Mouse (Mus musculus): ENCODE measurements around the gene Pwp2. TPM values are rescaled to one million over a fixed set of nuclear protein-coding genes. Genes with fewer than 3 reads are reported as not detected.

Gene Pwp2
- polyA plus RNA-seq, 1 experiment: 32.4 TPM

- no peaks in the 10 kb centered on the region for H3K79me2 ChIP-seq (ENCODE audit: control insufficient read depth, insufficient read depth)
- H3ac ChIP-seq (ENCODE audit: control insufficient read depth, insufficient read length, low read depth): no peak overlapping the region
- H3K36me3 ChIP-seq (ENCODE audit: control insufficient read depth, insufficient read depth): no peaks in the 10 kb centered on the region
- no peaks in the 10 kb centered on the region for H3K27me3 ChIP-seq (ENCODE audit: control insufficient read depth, insufficient read depth, insufficient read length)
- no peak for TF ChIP-seq CEBPB (IDR thresholded peaks at IDR 0.05; ENCODE audit: low read depth)
- no peak for TF ChIP-seq MYOD1 (IDR thresholded peaks at IDR 0.05; ENCODE audit: control insufficient read depth, insufficient read length, low read depth)
- TF ChIP-seq MYOG (IDR thresholded peaks at IDR 0.05; ENCODE audit: control insufficient read depth, extremely low read depth, insufficient read length): no peak
- TF ChIP-seq FOSL1 (IDR thresholded peaks at IDR 0.05; ENCODE audit: insufficient read depth, low read length, poor library complexity, severe bottlenecking): no peak
- no peak for TF ChIP-seq USF1 (IDR thresholded peaks at IDR 0.05; ENCODE audit: low read depth)
- TF ChIP-seq CTCF (IDR thresholded peaks at IDR 0.05; ENCODE audit: control insufficient read depth, insufficient read depth, insufficient read length): no peak
- no peak for TF ChIP-seq MAX (IDR thresholded peaks at IDR 0.05)
- H3K79me3 ChIP-seq (ENCODE audit: low read depth): no peaks in the 10 kb centered on the region
- H3K4me3 ChIP-seq (ENCODE audit: insufficient read depth, poor library complexity, severe bottlenecking): no peak overlapping the region
Observed at GRCm38 (mm10) chr10:78138812-78139523, 46.0 kb downstream of the Pwp2 start.

- H3K4me3 ChIP-seq (ENCODE audit: insufficient read depth, poor library complexity, severe bottlenecking): no peak overlapping the region
- H3K79me2 ChIP-seq (ENCODE audit: control insufficient read depth, insufficient read depth): no peaks in the 10 kb centered on the region
- H3K27me3 ChIP-seq (ENCODE audit: control insufficient read depth, insufficient read depth, insufficient read length): no peaks in the 10 kb centered on the region
- H3K36me3 ChIP-seq (ENCODE audit: control insufficient read depth, insufficient read depth): no peaks in the 10 kb centered on the region
- no peaks in the 10 kb centered on the region for H3K79me3 ChIP-seq (ENCODE audit: low read depth)
- TF ChIP-seq CTCF (IDR thresholded peaks at IDR 0.05; ENCODE audit: control insufficient read depth, insufficient read depth, insufficient read length) (no peak), MYOD1 (IDR thresholded peaks at IDR 0.05; ENCODE audit: control insufficient read depth, insufficient read length, low read depth) (no peak), MYOG (IDR thresholded peaks at IDR 0.05; ENCODE audit: control insufficient read depth, extremely low read depth, insufficient read length) (no peak), MAX (IDR thresholded peaks at IDR 0.05) (no peak), USF1 (IDR thresholded peaks at IDR 0.05; ENCODE audit: low read depth) (no peak), FOSL1 (IDR thresholded peaks at IDR 0.05; ENCODE audit: insufficient read depth, low read length, poor library complexity, severe bottlenecking) (no peak), CEBPB (IDR thresholded peaks at IDR 0.05; ENCODE audit: low read depth) (no peak)
- H3ac ChIP-seq (ENCODE audit: control insufficient read depth, insufficient read length, low read depth): no peak overlapping the region
Observed at GRCm38 (mm10) chr10:78137191-78137590, 47.8 kb downstream of the Pwp2 start.

- Histone ChIP-seq H3K4me3 (ENCODE audit: insufficient read depth, poor library complexity, severe bottlenecking) (no peak overlapping the region), H3K79me3 (ENCODE audit: low read depth) (no peaks in the 10 kb centered on the region), H3K27me3 (ENCODE audit: control insufficient read depth, insufficient read depth, insufficient read length) (no peaks in the 10 kb centered on the region), H3K36me3 (ENCODE audit: control insufficient read depth, insufficient read depth) (no peaks in the 10 kb centered on the region), H3ac (ENCODE audit: control insufficient read depth, insufficient read length, low read depth) (no peak overlapping the region), H3K79me2 (ENCODE audit: control insufficient read depth, insufficient read depth) (no peaks in the 10 kb centered on the region)
- no peak for TF ChIP-seq FOSL1 (IDR thresholded peaks at IDR 0.05; ENCODE audit: insufficient read depth, low read length, poor library complexity, severe bottlenecking)
- TF ChIP-seq CTCF (IDR thresholded peaks at IDR 0.05; ENCODE audit: control insufficient read depth, insufficient read depth, insufficient read length): no peak
- TF ChIP-seq MYOD1 (IDR thresholded peaks at IDR 0.05; ENCODE audit: control insufficient read depth, insufficient read length, low read depth): no peak
- no peak for TF ChIP-seq USF1 (IDR thresholded peaks at IDR 0.05; ENCODE audit: low read depth)
- TF ChIP-seq MYOG (IDR thresholded peaks at IDR 0.05; ENCODE audit: control insufficient read depth, extremely low read depth, insufficient read length): no peak
- TF ChIP-seq MAX (IDR thresholded peaks at IDR 0.05): no peak
- TF ChIP-seq CEBPB (IDR thresholded peaks at IDR 0.05; ENCODE audit: low read depth): no peak
Observed at GRCm38 (mm10) chr10:78135947-78136346, 49.0 kb downstream of the Pwp2 start.

- H3ac ChIP-seq (ENCODE audit: control insufficient read depth, insufficient read length, low read depth): no peak overlapping the region
- no peak overlapping the region for H3K4me3 ChIP-seq (ENCODE audit: insufficient read depth, poor library complexity, severe bottlenecking)
- H3K79me2 ChIP-seq (ENCODE audit: control insufficient read depth, insufficient read depth): no peaks in the 10 kb centered on the region
- H3K36me3 ChIP-seq (ENCODE audit: control insufficient read depth, insufficient read depth): no peaks in the 10 kb centered on the region
- H3K79me3 ChIP-seq (ENCODE audit: low read depth): no peaks in the 10 kb centered on the region
- TF ChIP-seq MYOD1 (IDR thresholded peaks at IDR 0.05; ENCODE audit: control insufficient read depth, insufficient read length, low read depth) (no peak), FOSL1 (IDR thresholded peaks at IDR 0.05; ENCODE audit: insufficient read depth, low read length, poor library complexity, severe bottlenecking) (no peak)
- no peaks in the 10 kb centered on the region for H3K27me3 ChIP-seq (ENCODE audit: control insufficient read depth, insufficient read depth, insufficient read length)
Observed at GRCm38 (mm10) chr10:78134975-78135798, 49.8 kb downstream of the Pwp2 start.

GRCm38 (mm10) chr10:78134400-78134799 is 50.5 kb downstream of the Pwp2 start:
- no peak overlapping the region for H3K4me3 ChIP-seq (ENCODE audit: insufficient read depth, poor library complexity, severe bottlenecking)
- no peaks in the 10 kb centered on the region for H3K27me3 ChIP-seq (ENCODE audit: control insufficient read depth, insufficient read depth, insufficient read length)
- no peak overlapping the region for H3ac ChIP-seq (ENCODE audit: control insufficient read depth, insufficient read length, low read depth)
- no peaks in the 10 kb centered on the region for H3K79me3 ChIP-seq (ENCODE audit: low read depth)
- no peaks in the 10 kb centered on the region for H3K36me3 ChIP-seq (ENCODE audit: control insufficient read depth, insufficient read depth)
- TF ChIP-seq CTCF (IDR thresholded peaks at IDR 0.05; ENCODE audit: control insufficient read depth, insufficient read depth, insufficient read length) (no peak), MYOG (IDR thresholded peaks at IDR 0.05; ENCODE audit: control insufficient read depth, extremely low read depth, insufficient read length) (no peak), MAX (IDR thresholded peaks at IDR 0.05) (no peak), FOSL1 (IDR thresholded peaks at IDR 0.05; ENCODE audit: insufficient read depth, low read length, poor library complexity, severe bottlenecking) (no peak), USF1 (IDR thresholded peaks at IDR 0.05; ENCODE audit: low read depth) (no peak), CEBPB (IDR thresholded peaks at IDR 0.05; ENCODE audit: low read depth) (no peak), MYOD1 (IDR thresholded peaks at IDR 0.05; ENCODE audit: control insufficient read depth, insufficient read length, low read depth) (no peak)
- H3K79me2 ChIP-seq (ENCODE audit: control insufficient read depth, insufficient read depth): no peaks in the 10 kb centered on the region
